ENCODE assay signal across 31 mouse cellular contexts in the genomic region with DNA sequence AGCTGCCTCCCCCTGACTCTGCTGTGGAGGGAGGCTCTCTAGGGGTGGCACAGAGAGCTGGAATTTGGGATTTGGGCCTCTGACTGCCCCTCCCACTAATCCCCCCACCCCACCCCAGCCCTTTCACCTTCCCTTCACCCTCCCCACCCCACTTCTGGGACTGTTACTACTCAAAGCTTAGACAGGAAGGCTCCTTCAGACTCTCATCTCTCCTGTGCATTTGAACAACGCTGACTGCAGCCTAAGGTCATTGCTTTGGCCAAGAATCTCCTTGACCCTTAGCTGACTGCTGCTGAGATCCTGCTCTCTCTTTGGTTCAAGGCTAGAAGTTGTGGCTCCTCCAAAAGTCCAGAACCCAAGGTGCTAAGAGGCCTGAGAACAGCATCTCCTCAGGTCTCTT. TPM values are rescaled to one million over a fixed set of nuclear protein-coding genes. Genes with fewer than 3 reads are reported as not detected.
A peak's percentile ranks its signal among the peaks of the same experiment; 100 is the strongest.
DNase-seq lines count a peak whose midpoint lies in the region; ATAC-seq and TF ChIP-seq lines count a peak whose summit lies in the region.
"Had no signal": no experiment of that assay in that cellular context is flagged by ENCODE, and none has a peak within 500 bp of the region (broad histone marks: within the 10 kb centered on the region; RNA-seq: fewer than 3 reads in every experiment).

No protein-coding gene starts in this region.

- peak overlapping the region; percentile 34; the same call in 1 of the 2 replicates for H3K9ac ChIP-seq in heart, embryonic 14.5 days (ENCODE audit: low read length)
- H3K9ac ChIP-seq in ES-Bruce4 (ENCODE audit: low read depth, poor library complexity, severe bottlenecking): no peak overlapping the region
- H3K9ac ChIP-seq: embryonic facial prominence, embryonic 12.5 days; hindbrain, embryonic 14.5 days; limb, embryonic 12.5 days; midbrain, embryonic 13.5 days; neural tube, embryonic 15.5 days; stomach, embryonic 15.5 days had no signal

- H3K9me3 ChIP-seq in heart, embryonic 14.5 days (ENCODE audit: control insufficient read depth, low read length): no peaks in the 10 kb centered on the region
- no peaks in the 10 kb centered on the region for H3K9me3 ChIP-seq in E14TG2a.4 (ENCODE audit: low read length)
- H3K9me3 ChIP-seq in ES-Bruce4 (replicated peaks; ENCODE audit: control insufficient read depth, insufficient read depth, low read length, poor library complexity, severe bottlenecking): no peaks in the 10 kb centered on the region
- H3K9me3 ChIP-seq: embryonic facial prominence, embryonic 12.5 days; megakaryocyte, embryonic 14.5 days; midbrain, embryonic 13.5 days; neural tube, embryonic 15.5 days; stomach, embryonic 15.5 days had no signal

- H3K27ac ChIP-seq in heart, embryonic 14.5 days (replicated peaks in 1 of 2; ENCODE audit: control insufficient read depth in 1 of 2, insufficient read depth in 1 of 2, low read depth in 2 of 2, low read length in 2 of 2): peak overlapping the region in 1 of 2 experiments; percentile 14; a peak in 1 of 4 replicates
- H3K27ac ChIP-seq in ES-Bruce4 (ENCODE audit: insufficient read depth, low read length): peak overlapping the region; percentile 86
- peak overlapping the region; percentile 69 for H3K27ac ChIP-seq in brown adipose tissue, adult 24 weeks (replicated peaks; ENCODE audit: low read depth, low read length)
- H3K27ac ChIP-seq: embryonic facial prominence, embryonic 12.5 days; hindbrain, embryonic 14.5 days; limb, embryonic 12.5 days; midbrain, embryonic 13.5 days; neural tube, embryonic 15.5 days; stomach, embryonic 15.5 days had no signal

- H3K4me2 ChIP-seq in heart, embryonic 14.5 days (ENCODE audit: low read length): no peak overlapping the region
- H3K4me2 ChIP-seq: embryonic facial prominence, embryonic 12.5 days; hindbrain, embryonic 14.5 days; limb, embryonic 12.5 days; liver, embryonic 11.5 days; midbrain, embryonic 13.5 days; neural tube, embryonic 15.5 days; stomach, embryonic 15.5 days had no signal

- 52% methylated on average over 1 of the region's 1 CpGs for WGBS in heart, embryonic 14.5 days

- no peak overlapping the region for H3K4me3 ChIP-seq in heart, embryonic 14.5 days (ENCODE audit: control insufficient read depth in 1 of 2, insufficient read depth in 1 of 2, low read depth in 1 of 2, low read length in 2 of 2)
- peak overlapping the region; percentile 6; the same call in 1 of the 2 replicates for H3K4me3 ChIP-seq in E14TG2a.4 (replicated peaks; ENCODE audit: low read length)
- no peak overlapping the region for H3K4me3 ChIP-seq in ES-Bruce4 (ENCODE audit: low read depth, low read length)
- no peak overlapping the region for H3K4me3 ChIP-seq in brown adipose tissue, adult 24 weeks (ENCODE audit: insufficient read depth, low read depth, low read length)
- H3K4me3 ChIP-seq: embryonic facial prominence, embryonic 12.5 days; limb, embryonic 12.5 days; megakaryocyte, embryonic 14.5 days; midbrain, embryonic 13.5 days; neural tube, embryonic 15.5 days; stomach, embryonic 15.5 days had no signal

- no peak for DNase-seq in heart, adult 8-10 months (ENCODE audit: low spot score)
- DNase-seq in adrenal gland, adult 18-20 months (ENCODE audit: low spot score in 2 of 2): no peak
- no peak for DNase-seq in ovary, postnatal 10 days (ENCODE audit: low spot score)
- DNase-seq: adrenal gland, adult 8-10 months; B cell, adult 2 months; cerebellum, adult 11 months; cerebellum, adult 9-11 months; embryo, embryonic 11 days; gastrocnemius, postnatal 14 days; kidney, adult 11 months; kidney, postnatal 14 days; lung, postnatal 4 days; right cerebral cortex, postnatal 25 days; thymus, adult 18-20 months; thymus, postnatal 25 days had no signal

- no peaks in the 10 kb centered on the region for H3K36me3 ChIP-seq in heart, embryonic 14.5 days (ENCODE audit: control insufficient read depth, insufficient read depth, low read length)
- no peaks in the 10 kb centered on the region for H3K36me3 ChIP-seq in E14TG2a.4 (ENCODE audit: insufficient read depth, low read length)
- no peaks in the 10 kb centered on the region for H3K36me3 ChIP-seq in ES-Bruce4 (ENCODE audit: control insufficient read depth, insufficient read depth, low read length, poor library complexity, severe bottlenecking)
- H3K36me3 ChIP-seq: embryonic facial prominence, embryonic 12.5 days; limb, embryonic 12.5 days; midbrain, embryonic 13.5 days; neural tube, embryonic 15.5 days; stomach, embryonic 15.5 days had no signal

- no peaks in the 10 kb centered on the region for H3K27me3 ChIP-seq in heart, embryonic 14.5 days (ENCODE audit: control insufficient read depth, insufficient read depth, low read length)
- H3K27me3 ChIP-seq in E14TG2a.4 (ENCODE audit: insufficient read depth, low read length): peaks cover 11% of the 10 kb centered on the region
- no peaks in the 10 kb centered on the region for H3K27me3 ChIP-seq in ES-Bruce4 (ENCODE audit: control insufficient read depth, insufficient read depth, low read length, poor library complexity, severe bottlenecking)
- H3K27me3 ChIP-seq: midbrain, embryonic 13.5 days; neural tube, embryonic 15.5 days; stomach, embryonic 15.5 days had no signal

- no peak for TF ChIP-seq EP300 in ES-Bruce4 (IDR thresholded peaks at IDR 0.05; ENCODE audit: insufficient read depth, low read depth, low read length)

- no peak for TF ChIP-seq POLR2A in ES-Bruce4 (IDR thresholded peaks at IDR 0.05; ENCODE audit: insufficient read depth, low read length)

- TF ChIP-seq CTCF in E14TG2a.4 (conservative IDR thresholded peaks at IDR 0.05; ENCODE audit: low read length): no peak
- TF ChIP-seq CTCF in ES-Bruce4 (IDR thresholded peaks at IDR 0.05; ENCODE audit: low read depth, low read length): no peak

- no peak for ATAC-seq in heart, embryonic 14.5 days (ENCODE audit: insufficient number of reproducible peaks, insufficient read depth, low FRiP score, low read depth)
- ATAC-seq: activated CD4-positive, CD25-positive, alpha-beta regulatory T cell, adult 4 months; forebrain, embryonic 14.5 days; inflammation-experienced regulatory T-cells, adult 6 months; midbrain, embryonic 13.5 days had no signal

- H3K4me1 ChIP-seq in heart, embryonic 14.5 days (ENCODE audit: control insufficient read depth in 2 of 2, insufficient read depth in 2 of 2, low read length in 2 of 2): peaks cover 38 to 49% of the 10 kb centered on the region in 2 experiments
- H3K4me1 ChIP-seq in E14TG2a.4 (replicated peaks; ENCODE audit: low read depth, low read length): peaks cover 74% of the 10 kb centered on the region
- peaks cover 12% of the 10 kb centered on the region for H3K4me1 ChIP-seq in ES-Bruce4 (ENCODE audit: control insufficient read depth, insufficient read depth, low read length)
- peaks cover 18% of the 10 kb centered on the region for H3K4me1 ChIP-seq in brown adipose tissue, adult 24 weeks (ENCODE audit: control insufficient read depth, insufficient read depth, insufficient read length, low read length)
- H3K4me1 ChIP-seq: megakaryocyte, embryonic 14.5 days had no signal

RNA-seq across cellular contexts. Expression of a gene that starts 23.1 kb away (rescaled TPM):
- 30.2 and 40.3 TPM in 2 replicates for polyA plus RNA-seq in heart, embryonic 14.5 days (2014; fragmentation: Nextera tagmentation; extraction: Ambion mirVana)
- 100 to 1,000 TPM; 268 to 282 (median 276) TPM for total RNA-seq in heart, adult 8-10 months (2022)
- not detected in 2 replicates for polyA plus RNA-seq in ES-Bruce4 (2011; ENCODE audit: insufficient read depth, insufficient read length, low read depth, missing spikeins)
- 118 and 132 TPM in 2 replicates for polyA plus RNA-seq in brown adipose tissue, adult 24 weeks (2012; ENCODE audit: insufficient read depth, insufficient read length, missing spikeins)
- 1,000 to 10,000 TPM in 1 of 2 experiments, 100 to 1,000 TPM in 1; 960 to 1,436 TPM for total RNA-seq in adrenal gland, adult 18-20 months (2021)
- total RNA-seq: granulocyte monocyte progenitor cell, adult 5-6 weeks had no signal
- polyA plus RNA-seq: activated CD4-positive, CD25-positive, alpha-beta regulatory T cell, adult 4 months had no signal

RNA-seq across cellular contexts. Expression of a gene that starts 36.6 kb away (rescaled TPM):
- polyA plus RNA-seq in heart, embryonic 14.5 days (2014; fragmentation: Nextera tagmentation; extraction: Ambion mirVana): 27.3 and 29.6 TPM in 2 replicates
- 10 to 100 TPM; 48.3 to 60.9 (median 54.9) TPM for total RNA-seq in heart, adult 8-10 months (2022)
- polyA plus RNA-seq in ES-Bruce4 (2011; ENCODE audit: insufficient read depth, insufficient read length, low read depth, missing spikeins): 14.3 and 17.6 TPM in 2 replicates
- polyA plus RNA-seq in brown adipose tissue, adult 24 weeks (2012; ENCODE audit: insufficient read depth, insufficient read length, missing spikeins): 20.9 and 21.8 TPM in 2 replicates
- total RNA-seq in adrenal gland, adult 18-20 months (2021): 10 to 100 TPM; 38.7 to 43.8 TPM

RNA-seq across cellular contexts. Expression of a gene that starts 55.5 kb away (rescaled TPM):
- polyA plus RNA-seq in heart, embryonic 14.5 days (2014; fragmentation: Nextera tagmentation; extraction: Ambion mirVana): 268 and 290 TPM in 2 replicates
- 10 to 100 TPM; 50.6 to 80.0 (median 64.5) TPM for total RNA-seq in heart, adult 8-10 months (2022)
- polyA plus RNA-seq in ES-Bruce4 (2011; ENCODE audit: insufficient read depth, insufficient read length, low read depth, missing spikeins): 257 and 258 TPM in 2 replicates
- polyA plus RNA-seq in brown adipose tissue, adult 24 weeks (2012; ENCODE audit: insufficient read depth, insufficient read length, missing spikeins): 4.2 and 13.7 TPM in 2 replicates
- 1 to 10 TPM; 6.5 to 7.6 TPM for total RNA-seq in adrenal gland, adult 18-20 months (2021)

Comparison
In these comparisons a context has a peak if more than half of its experiments do, and no peak if none do; other contexts are left out.
1. RNA of a gene that starts 23.1 kb away (polyA plus RNA-seq): 118 to 132 TPM in brown adipose tissue, adult 24 weeks and 30.2 to 40.3 TPM in heart, embryonic 14.5 days; not detected in ES-Bruce4; every median in the first group is over 10 times any median in the second.
2. RNA of a gene that starts 55.5 kb away (polyA plus RNA-seq): 268 to 290 TPM in heart, embryonic 14.5 days and 257 to 258 TPM in ES-Bruce4; 4.2 to 13.7 TPM in brown adipose tissue, adult 24 weeks; every median in the first group is over 10 times any median in the second.